Mouse (Mus musculus): Measurements from ENCODE around the gene Tmem54. TPM values are rescaled to one million over a fixed set of nuclear protein-coding genes. Genes with fewer than 3 reads are reported as not detected.

Tmem54 gene
- polyA plus RNA-seq, 1 experiment from 2014 or later: 1.5 TPM

DNA sequence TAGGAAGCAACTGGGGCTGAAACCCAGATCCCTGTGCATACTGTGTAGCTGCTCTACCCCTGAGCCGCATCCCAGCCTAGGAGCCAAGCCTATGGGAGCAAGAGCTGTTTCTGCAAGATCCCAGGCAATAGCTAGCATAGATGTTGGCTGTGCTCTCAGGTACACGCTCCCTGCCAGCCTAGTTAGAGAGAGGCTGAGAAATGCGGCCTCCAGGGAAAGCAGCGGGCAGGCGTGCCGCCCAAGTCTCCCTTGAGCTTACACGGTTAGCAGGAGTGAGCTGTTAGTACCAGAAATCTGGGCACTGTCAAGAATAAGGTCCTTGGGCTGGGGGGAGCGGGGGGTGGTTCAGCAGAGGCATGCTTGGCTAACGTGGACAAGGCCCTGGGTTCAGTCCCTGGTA lies 20.5 kb upstream of the Tmem54 start:
- ATAC-seq (replicated peaks; ENCODE audit: low FRiP score) (no peak), DNase-seq (ENCODE audit: low spot score) (no peak)
- H3K27ac ChIP-seq (ENCODE audit: low read depth, low read length): no peak overlapping the region
- no peaks in the 10 kb centered on the region for H3K4me1 ChIP-seq (replicated peaks; ENCODE audit: control insufficient read depth, insufficient read depth, low read length)
- no peak overlapping the region for H3K9ac ChIP-seq (ENCODE audit: low read length)
- H3K27me3 ChIP-seq (ENCODE audit: control insufficient read depth, insufficient read depth, low read length): no peaks in the 10 kb centered on the region
- no peak overlapping the region for H3K4me2 ChIP-seq (ENCODE audit: low read depth, low read length, severe bottlenecking)
- no peak overlapping the region for H3K4me3 ChIP-seq (ENCODE audit: low read depth, low read length)
- 92% methylated on average over 9 of the region's 9 CpGs for WGBS
- no peaks in the 10 kb centered on the region for H3K9me3 ChIP-seq (ENCODE audit: control insufficient read depth, low read length)
- no peaks in the 10 kb centered on the region for H3K36me3 ChIP-seq (ENCODE audit: control insufficient read depth, insufficient read depth, low read length)

DNA sequence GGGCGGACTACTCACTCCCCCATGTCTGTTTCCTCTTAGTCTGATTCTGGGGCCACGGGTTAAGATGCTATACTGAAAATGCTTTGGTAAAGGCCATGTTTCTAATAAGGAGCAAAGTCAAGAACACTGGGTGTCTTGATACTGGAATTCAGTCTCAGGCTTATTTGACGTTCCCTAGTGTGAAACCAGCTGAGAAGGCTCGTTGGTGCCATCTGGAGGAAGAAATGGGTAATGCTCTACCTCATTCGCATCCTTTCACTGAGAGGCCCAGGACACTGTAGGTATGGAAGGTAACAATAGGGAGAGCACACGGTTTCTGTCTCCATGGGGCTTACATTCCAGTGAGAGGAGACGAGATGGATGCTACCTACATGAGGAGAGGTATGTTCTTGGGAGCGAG lies 19.3 kb upstream of the Tmem54 start:
- peak; percentile 79 for DNase-seq (ENCODE audit: low spot score)
- Histone ChIP-seq H3K4me3 (ENCODE audit: low read depth, low read length) (no peak overlapping the region), H3K4me1 (replicated peaks; ENCODE audit: control insufficient read depth, insufficient read depth, low read length) (no peaks in the 10 kb centered on the region), H3K9me3 (ENCODE audit: control insufficient read depth, low read length) (no peaks in the 10 kb centered on the region), H3K27ac (ENCODE audit: low read depth, low read length) (no peak overlapping the region), H3K36me3 (ENCODE audit: control insufficient read depth, insufficient read depth, low read length) (no peaks in the 10 kb centered on the region), H3K4me2 (ENCODE audit: low read depth, low read length, severe bottlenecking) (no peak overlapping the region), H3K27me3 (ENCODE audit: control insufficient read depth, insufficient read depth, low read length) (no peaks in the 10 kb centered on the region), H3K9ac (ENCODE audit: low read length) (no peak overlapping the region)
- 25% methylated on average over 8 of the region's 8 CpGs for WGBS
- no peak for ATAC-seq (replicated peaks; ENCODE audit: low FRiP score)

DNA sequence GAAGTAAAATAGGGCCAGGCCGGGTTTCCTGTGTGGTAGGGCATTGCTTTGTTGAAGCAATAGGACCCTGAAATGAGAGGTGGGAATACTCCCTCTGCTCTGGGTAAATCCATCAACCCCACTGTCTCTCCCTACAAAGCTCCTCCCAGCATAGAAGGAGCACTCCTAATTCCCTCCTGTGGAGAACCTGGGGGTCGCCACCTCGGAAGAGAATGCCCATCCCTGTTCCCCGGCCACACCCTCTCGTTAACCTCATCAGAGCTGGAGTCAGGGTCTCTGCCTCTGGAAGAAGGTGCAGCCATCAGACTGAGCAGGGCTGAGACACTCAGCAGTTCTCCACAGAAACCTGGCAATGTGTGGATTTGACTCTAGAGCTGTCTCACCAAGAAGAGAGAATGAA lies 17.5 kb upstream of the Tmem54 start:
- Histone ChIP-seq H3K4me2 (ENCODE audit: low read depth, low read length, severe bottlenecking) (no peak overlapping the region), H3K36me3 (ENCODE audit: control insufficient read depth, insufficient read depth, low read length) (no peaks in the 10 kb centered on the region), H3K27ac (ENCODE audit: low read depth, low read length) (no peak overlapping the region), H3K9me3 (ENCODE audit: control insufficient read depth, low read length) (no peaks in the 10 kb centered on the region), H3K4me1 (replicated peaks; ENCODE audit: control insufficient read depth, insufficient read depth, low read length) (no peaks in the 10 kb centered on the region), H3K4me3 (ENCODE audit: low read depth, low read length) (no peak overlapping the region), H3K27me3 (ENCODE audit: control insufficient read depth, insufficient read depth, low read length) (no peaks in the 10 kb centered on the region), H3K9ac (ENCODE audit: low read length) (no peak overlapping the region)
- DNase-seq (ENCODE audit: low spot score): no peak
- 46% methylated on average over 5 of the region's 5 CpGs for WGBS
- ATAC-seq (replicated peaks; ENCODE audit: low FRiP score): no peak

DNA sequence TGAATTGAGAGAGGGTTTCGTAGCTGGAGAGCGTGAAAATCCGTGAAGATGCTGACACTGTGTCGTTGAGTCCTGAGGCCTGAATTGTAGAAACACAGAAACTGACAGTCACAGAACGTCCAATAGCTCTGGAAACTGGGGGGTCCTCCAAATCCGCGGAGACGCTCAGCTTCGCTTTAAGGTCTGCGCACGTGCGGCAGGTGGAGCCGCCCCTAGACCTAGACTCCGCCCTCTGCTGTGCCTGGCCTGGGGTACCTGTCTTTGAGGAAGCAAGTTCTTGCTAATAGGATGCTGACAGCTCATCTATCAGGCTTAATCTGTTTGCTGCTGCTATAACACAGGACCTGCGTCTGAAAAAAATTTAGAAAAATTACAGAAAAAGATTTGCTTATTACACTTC lies 10.1 kb upstream of the Tmem54 start:
- no peaks in the 10 kb centered on the region for H3K9me3 ChIP-seq (ENCODE audit: control insufficient read depth, low read length)
- no peaks in the 10 kb centered on the region for H3K36me3 ChIP-seq (ENCODE audit: control insufficient read depth, insufficient read depth, low read length)
- no peak for DNase-seq (ENCODE audit: low spot score)
- H3K27ac ChIP-seq (ENCODE audit: low read depth, low read length): no peak overlapping the region
- H3K4me3 ChIP-seq (ENCODE audit: low read depth, low read length): no peak overlapping the region
- no peaks in the 10 kb centered on the region for H3K4me1 ChIP-seq (replicated peaks; ENCODE audit: control insufficient read depth, insufficient read depth, low read length)
- WGBS: 41% methylated on average over 15 of the region's 15 CpGs
- H3K4me2 ChIP-seq (ENCODE audit: low read depth, low read length, severe bottlenecking): no peak overlapping the region
- no peak overlapping the region for H3K9ac ChIP-seq (ENCODE audit: low read length)
- no peaks in the 10 kb centered on the region for H3K27me3 ChIP-seq (ENCODE audit: control insufficient read depth, insufficient read depth, low read length)
- ATAC-seq (replicated peaks; ENCODE audit: low FRiP score): no peak

DNA sequence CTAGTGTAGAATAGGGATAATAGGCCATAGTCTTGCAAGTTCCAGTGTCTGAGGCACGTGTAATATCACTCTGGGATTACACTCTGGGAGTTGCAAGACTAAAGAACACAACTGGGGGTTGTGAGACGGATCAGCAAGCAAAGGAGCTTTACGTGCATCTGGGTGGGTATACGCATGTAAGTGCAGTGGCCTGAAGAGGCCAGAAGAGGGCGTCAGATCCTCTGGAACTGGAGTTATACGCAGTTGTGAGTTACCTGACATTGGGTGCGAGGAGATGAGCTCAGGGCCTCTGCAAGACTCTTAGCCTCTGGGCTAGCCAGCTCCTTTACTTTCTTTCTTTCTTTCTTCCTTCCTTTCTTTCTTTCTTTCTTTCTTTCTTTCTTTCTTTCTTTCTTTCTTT lies 8.3 kb upstream of the Tmem54 start:
- no peak overlapping the region for H3K9ac ChIP-seq (ENCODE audit: low read length)
- H3K4me3 ChIP-seq (ENCODE audit: low read depth, low read length): no peak overlapping the region
- ATAC-seq (replicated peaks; ENCODE audit: low FRiP score) (no peak), DNase-seq (ENCODE audit: low spot score) (no peak)
- WGBS: 73% methylated on average over 7 of the region's 7 CpGs
- H3K36me3 ChIP-seq (ENCODE audit: control insufficient read depth, insufficient read depth, low read length): no peaks in the 10 kb centered on the region
- H3K9me3 ChIP-seq (ENCODE audit: control insufficient read depth, low read length): no peaks in the 10 kb centered on the region
- H3K4me2 ChIP-seq (ENCODE audit: low read depth, low read length, severe bottlenecking): no peak overlapping the region
- no peak overlapping the region for H3K27ac ChIP-seq (ENCODE audit: low read depth, low read length)
- H3K27me3 ChIP-seq (ENCODE audit: control insufficient read depth, insufficient read depth, low read length): no peaks in the 10 kb centered on the region
- no peaks in the 10 kb centered on the region for H3K4me1 ChIP-seq (replicated peaks; ENCODE audit: control insufficient read depth, insufficient read depth, low read length)

DNA sequence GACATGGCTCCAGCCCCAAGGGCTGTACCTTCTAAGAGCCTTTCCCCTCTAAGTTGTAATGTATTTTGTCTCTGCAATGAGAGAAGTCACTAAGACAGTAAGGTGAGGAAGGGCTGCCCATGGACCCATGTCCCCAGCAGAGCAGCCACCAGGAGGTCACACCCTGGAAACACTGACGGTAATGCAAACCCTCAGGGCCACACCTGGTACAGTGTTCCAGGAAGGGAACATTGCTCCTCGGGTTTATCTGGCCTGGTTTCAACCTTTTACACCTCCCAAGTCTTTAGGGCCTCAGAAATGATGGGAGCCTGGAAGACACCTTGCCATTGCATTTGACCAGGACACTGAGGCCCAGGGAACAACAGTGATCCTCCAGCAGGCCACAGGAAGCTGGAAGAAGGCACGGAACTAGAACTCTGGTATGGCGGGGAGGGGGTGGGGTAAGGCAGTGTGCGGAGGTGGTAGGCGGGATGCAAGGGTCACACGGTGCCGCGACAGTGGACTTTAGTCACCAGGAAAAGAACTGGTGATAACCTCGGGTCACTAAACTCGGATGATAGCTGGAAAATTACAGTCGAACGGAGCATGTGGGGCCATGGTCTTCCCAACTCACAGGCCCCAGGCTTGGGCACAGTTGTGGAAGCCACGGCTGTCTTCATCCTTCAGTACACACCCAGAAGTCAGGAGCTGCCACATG lies 3.1 kb upstream of the Tmem54 start:
- no peak overlapping the region for H3K27ac ChIP-seq (ENCODE audit: low read depth, low read length)
- H3K4me1 ChIP-seq (replicated peaks; ENCODE audit: control insufficient read depth, insufficient read depth, low read length): peaks cover 5% of the 10 kb centered on the region; the same call in 1 of the 2 replicates
- H3K27me3 ChIP-seq (ENCODE audit: control insufficient read depth, insufficient read depth, low read length): peaks cover 25% of the 10 kb centered on the region
- H3K9ac ChIP-seq (ENCODE audit: low read length): no peak overlapping the region
- H3K36me3 ChIP-seq (ENCODE audit: control insufficient read depth, insufficient read depth, low read length): no peaks in the 10 kb centered on the region
- no peak overlapping the region for H3K4me3 ChIP-seq (ENCODE audit: low read depth, low read length)
- WGBS: 85% methylated on average over 14 of the region's 14 CpGs
- H3K9me3 ChIP-seq (ENCODE audit: control insufficient read depth, low read length): no peaks in the 10 kb centered on the region
- DNase-seq (ENCODE audit: low spot score) (no peak), ATAC-seq (replicated peaks; ENCODE audit: low FRiP score) (no peak)
- H3K4me2 ChIP-seq (ENCODE audit: low read depth, low read length, severe bottlenecking): no peak overlapping the region

DNA sequence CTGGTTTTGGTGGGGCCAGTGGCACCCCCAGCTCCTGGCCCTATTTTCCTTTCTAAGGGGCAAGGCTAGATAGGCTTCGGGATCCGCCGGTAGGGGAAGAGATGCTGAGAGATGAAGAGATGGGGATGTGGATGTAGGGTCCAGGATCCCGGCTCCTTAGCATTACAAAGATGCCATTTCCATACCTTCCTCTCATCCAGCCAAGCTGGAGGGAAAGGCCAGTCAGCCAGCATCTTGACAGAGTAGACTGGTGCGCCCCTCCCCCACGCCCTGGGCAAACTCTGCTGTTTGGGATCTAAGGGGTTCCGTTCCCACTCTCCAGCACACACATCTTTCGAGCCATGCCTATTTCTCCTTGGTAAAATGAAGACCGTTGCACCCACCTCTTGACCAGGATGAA lies 725 bp downstream of the Tmem54 start:
- Histone ChIP-seq H3K27ac (ENCODE audit: low read depth, low read length) (no peak overlapping the region), H3K4me1 (replicated peaks; ENCODE audit: control insufficient read depth, insufficient read depth, low read length) (peaks cover 5% of the 10 kb centered on the region; the same call in 1 of the 2 replicates), H3K9ac (ENCODE audit: low read length) (no peak overlapping the region), H3K36me3 (ENCODE audit: control insufficient read depth, insufficient read depth, low read length) (no peaks in the 10 kb centered on the region), H3K27me3 (ENCODE audit: control insufficient read depth, insufficient read depth, low read length) (peaks cover 25% of the 10 kb centered on the region), H3K4me2 (ENCODE audit: low read depth, low read length, severe bottlenecking) (no peak overlapping the region), H3K4me3 (ENCODE audit: low read depth, low read length) (no peak overlapping the region), H3K9me3 (ENCODE audit: control insufficient read depth, low read length) (no peaks in the 10 kb centered on the region)
- ATAC-seq (replicated peaks; ENCODE audit: low FRiP score) (no peak), DNase-seq (ENCODE audit: low spot score) (no peak)
- 20% methylated on average over 9 of the region's 9 CpGs for WGBS

DNA sequence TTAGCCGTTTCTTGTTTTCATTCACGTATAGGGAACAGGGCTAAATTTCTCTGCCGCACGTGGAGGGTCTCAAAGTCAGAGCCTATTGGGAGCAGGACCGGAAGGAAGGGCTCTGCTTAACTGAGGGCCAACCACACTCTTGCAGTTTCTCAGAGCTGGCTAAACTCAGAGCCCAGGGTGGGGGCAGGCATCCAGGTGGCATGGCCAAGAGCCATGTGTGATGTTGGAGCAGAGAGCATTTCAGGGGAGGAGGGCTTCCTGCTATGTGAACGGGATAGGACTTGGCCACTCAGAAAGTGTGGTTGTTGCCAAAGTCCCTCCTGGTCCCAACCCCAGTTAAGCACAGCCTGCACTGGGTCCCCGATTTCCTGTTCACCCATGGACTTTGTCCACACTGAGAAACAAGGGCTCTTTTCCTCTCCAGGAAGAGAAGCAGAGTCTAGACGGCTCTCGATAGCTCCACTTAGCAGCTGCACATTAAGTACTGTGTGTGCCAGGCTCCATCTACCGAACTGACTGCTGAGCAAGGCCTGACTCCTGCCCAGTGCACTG lies 2.1 kb downstream of the Tmem54 start:
- Histone ChIP-seq H3K27ac (ENCODE audit: low read depth, low read length) (no peak overlapping the region), H3K9me3 (ENCODE audit: control insufficient read depth, low read length) (no peaks in the 10 kb centered on the region), H3K4me2 (ENCODE audit: low read depth, low read length, severe bottlenecking) (no peak overlapping the region), H3K36me3 (ENCODE audit: control insufficient read depth, insufficient read depth, low read length) (no peaks in the 10 kb centered on the region), H3K4me3 (ENCODE audit: low read depth, low read length) (no peak overlapping the region), H3K4me1 (replicated peaks; ENCODE audit: control insufficient read depth, insufficient read depth, low read length) (peaks cover 5% of the 10 kb centered on the region; the same call in 1 of the 2 replicates), H3K9ac (ENCODE audit: low read length) (no peak overlapping the region), H3K27me3 (ENCODE audit: control insufficient read depth, insufficient read depth, low read length) (peaks cover 25% of the 10 kb centered on the region)
- ATAC-seq (replicated peaks; ENCODE audit: low FRiP score) (no peak), DNase-seq (ENCODE audit: low spot score) (no peak)
- WGBS: 72% methylated on average over 10 of the region's 10 CpGs

DNA sequence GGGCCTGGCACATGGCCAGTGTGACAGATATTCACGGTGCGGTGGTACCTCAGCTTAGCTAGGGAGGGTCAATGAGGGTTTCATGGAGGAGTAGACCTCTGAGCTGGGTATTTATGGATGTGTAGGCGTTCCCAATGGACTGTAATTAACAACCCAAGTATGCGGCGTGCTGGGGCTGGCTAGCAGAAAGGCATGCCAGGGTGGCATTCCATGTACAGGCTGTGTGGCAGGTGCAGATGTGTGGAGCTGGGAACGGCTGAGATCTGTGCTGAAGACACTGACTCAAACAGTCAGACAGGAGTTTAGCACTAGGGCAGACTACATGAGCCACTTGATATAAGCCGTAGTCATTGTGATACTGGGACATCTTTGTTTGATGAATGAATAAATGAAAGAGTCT lies 3.3 kb downstream of the Tmem54 start:
- H3K4me1 ChIP-seq (replicated peaks; ENCODE audit: control insufficient read depth, insufficient read depth, low read length): peaks cover 9% of the 10 kb centered on the region; the same call in 1 of the 2 replicates
- no peak overlapping the region for H3K27ac ChIP-seq (ENCODE audit: low read depth, low read length)
- 87% methylated on average over 7 of the region's 7 CpGs for WGBS
- ATAC-seq (replicated peaks; ENCODE audit: low FRiP score) (no peak), DNase-seq (ENCODE audit: low spot score) (no peak)
- H3K9ac ChIP-seq (ENCODE audit: low read length): no peak overlapping the region
- H3K36me3 ChIP-seq (ENCODE audit: control insufficient read depth, insufficient read depth, low read length): no peaks in the 10 kb centered on the region
- peaks cover 25% of the 10 kb centered on the region for H3K27me3 ChIP-seq (ENCODE audit: control insufficient read depth, insufficient read depth, low read length)
- H3K4me3 ChIP-seq (ENCODE audit: low read depth, low read length): no peak overlapping the region
- no peak overlapping the region for H3K4me2 ChIP-seq (ENCODE audit: low read depth, low read length, severe bottlenecking)
- H3K9me3 ChIP-seq (ENCODE audit: control insufficient read depth, low read length): no peaks in the 10 kb centered on the region
